In genomic region chr6:125154550-125154949, GRCm38 (mm10) we compare ENCODE assay signal across 11 mouse cellular contexts. TPM values are rescaled to one million over a fixed set of nuclear protein-coding genes. Genes with fewer than 3 reads are reported as not detected.
A peak's percentile ranks its signal among the peaks of the same experiment; 100 is the strongest.
DNase-seq lines count a peak whose midpoint lies in the region; ATAC-seq and TF ChIP-seq lines count a peak whose summit lies in the region.
"Had no signal": no experiment of that assay in that cellular context is flagged by ENCODE, and none has a peak within 500 bp of the region (broad histone marks: within the 10 kb centered on the region; RNA-seq: fewer than 3 reads in every experiment).

No protein-coding gene starts in this region.

- peaks cover 3% of the 10 kb centered on the region for H3K4me1 ChIP-seq in heart, postnatal 0 days (ENCODE audit: control insufficient read depth, insufficient read depth)
- H3K4me1 ChIP-seq in heart, embryonic 10.5 days = peaks cover 29% of the 10 kb centered on the region
- peaks cover 39% of the 10 kb centered on the region for H3K4me1 ChIP-seq in midbrain, embryonic 10.5 days
- H3K4me1 ChIP-seq in midbrain, embryonic 11.5 days (ENCODE audit: control insufficient read depth, insufficient read depth, low read length) = peaks cover 14% of the 10 kb centered on the region
- no peaks in the 10 kb centered on the region for H3K4me1 ChIP-seq in midbrain, postnatal 0 days (ENCODE audit: insufficient read depth, low read length)

- H3K27ac ChIP-seq in heart, postnatal 0 days (ENCODE audit: low read depth) = no peak overlapping the region
- H3K27ac ChIP-seq in heart, embryonic 10.5 days = no peak overlapping the region
- H3K27ac ChIP-seq in midbrain, embryonic 10.5 days (replicated peaks) = 0 out of 2 replicates have a peak overlapping the region, but pooled peaks have one; percentile 7
- H3K27ac ChIP-seq in midbrain, embryonic 11.5 days (ENCODE audit: low read depth, low read length) = no peak overlapping the region
- no peak overlapping the region for H3K27ac ChIP-seq in midbrain, postnatal 0 days (ENCODE audit: low read depth, low read length)

- no peak overlapping the region for H3K4me3 ChIP-seq in heart, postnatal 0 days (ENCODE audit: low read depth, low read length)
- no peak overlapping the region for H3K4me3 ChIP-seq in heart, embryonic 10.5 days
- H3K4me3 ChIP-seq in midbrain, embryonic 10.5 days = no peak overlapping the region
- no peak overlapping the region for H3K4me3 ChIP-seq in midbrain, embryonic 11.5 days (ENCODE audit: low read depth, low read length)
- no peak overlapping the region for H3K4me3 ChIP-seq in midbrain, postnatal 0 days (ENCODE audit: low read depth, low read length)

- ATAC-seq in heart, postnatal 0 days (ENCODE audit: insufficient read depth, low read depth) = no peak
- no peak for ATAC-seq in midbrain, embryonic 11.5 days (ENCODE audit: low FRiP score)
- no peak for ATAC-seq in midbrain, postnatal 0 days (ENCODE audit: low FRiP score)
- ATAC-seq in erythroblast, adult 5-6 weeks (replicated peaks; ENCODE audit: low FRiP score, poor library complexity, severe bottlenecking) = no peak

- TF ChIP-seq CTCF in heart, postnatal 0 days (IDR thresholded peaks at IDR 0.05; ENCODE audit: low read depth) = peak; percentile 39
- peak; percentile 71 for TF ChIP-seq CTCF in midbrain, postnatal 0 days (IDR thresholded peaks at IDR 0.05)

- no peaks in the 10 kb centered on the region for H3K9me3 ChIP-seq in heart, postnatal 0 days (replicated peaks; ENCODE audit: control insufficient read depth, low read length)
- no peaks in the 10 kb centered on the region for H3K9me3 ChIP-seq in heart, embryonic 10.5 days
- no peaks in the 10 kb centered on the region for H3K9me3 ChIP-seq in midbrain, embryonic 10.5 days (replicated peaks)
- H3K9me3 ChIP-seq in midbrain, embryonic 11.5 days (ENCODE audit: control insufficient read depth, low read length) = no peaks in the 10 kb centered on the region
- H3K9me3 ChIP-seq in midbrain, postnatal 0 days (ENCODE audit: low read length) = no peaks in the 10 kb centered on the region

- H3K36me3 ChIP-seq in heart, postnatal 0 days (replicated peaks; ENCODE audit: control insufficient read depth, insufficient read depth, low read length) = peaks cover 67% of the 10 kb centered on the region
- H3K36me3 ChIP-seq in heart, embryonic 10.5 days = peaks cover 76% of the 10 kb centered on the region
- H3K36me3 ChIP-seq in midbrain, embryonic 10.5 days = peaks cover 88% of the 10 kb centered on the region
- peaks cover 11% of the 10 kb centered on the region for H3K36me3 ChIP-seq in midbrain, embryonic 11.5 days (ENCODE audit: control insufficient read depth, insufficient read depth, low read length)
- peaks cover 49% of the 10 kb centered on the region for H3K36me3 ChIP-seq in midbrain, postnatal 0 days (ENCODE audit: insufficient read depth, low read length)

- no peak overlapping the region for H3K9ac ChIP-seq in heart, postnatal 0 days (replicated peaks; ENCODE audit: low read depth, low read length)
- H3K9ac ChIP-seq in midbrain, embryonic 11.5 days (ENCODE audit: low read length) = no peak overlapping the region
- no peak overlapping the region for H3K9ac ChIP-seq in midbrain, postnatal 0 days (replicated peaks; ENCODE audit: low read length, poor library complexity, severe bottlenecking)

- TF ChIP-seq EP300 in heart, postnatal 0 days (IDR thresholded peaks at IDR 0.05; ENCODE audit: low read depth) = no peak

- no peak for DNase-seq in heart, postnatal 0 days (ENCODE audit: low spot score)
- no peak for DNase-seq in heart, embryonic 10.5 days (ENCODE audit: low spot score)
- DNase-seq in midbrain, embryonic 10.5 days (ENCODE audit: low spot score) = no peak
- no peak for DNase-seq in midbrain, embryonic 11.5 days (ENCODE audit: low spot score, missing footprints)
- peak; percentile 65 for DNase-seq in MN1 (ENCODE audit: low spot score)
- peak; percentile 54 for DNase-seq in midbrain, postnatal 0 days (ENCODE audit: low spot score)
- no peak for DNase-seq in heart, adult 11 months
- DNase-seq: cerebellum, adult 8-10 months; right cerebral cortex, adult 18-20 months; thymus, postnatal 36 days had no signal

- H3K4me2 ChIP-seq in heart, postnatal 0 days (ENCODE audit: low read depth, low read length) = no peak overlapping the region
- no peak overlapping the region for H3K4me2 ChIP-seq in midbrain, embryonic 11.5 days
- H3K4me2 ChIP-seq in midbrain, postnatal 0 days (ENCODE audit: low read depth, low read length, poor library complexity, severe bottlenecking) = no peak overlapping the region

- no peaks in the 10 kb centered on the region for H3K27me3 ChIP-seq in heart, postnatal 0 days (ENCODE audit: control insufficient read depth, insufficient read depth, low read length)
- no peaks in the 10 kb centered on the region for H3K27me3 ChIP-seq in heart, embryonic 10.5 days (ENCODE audit: insufficient read depth, poor library complexity, severe bottlenecking)
- H3K27me3 ChIP-seq in midbrain, embryonic 10.5 days (ENCODE audit: low read depth, poor library complexity, severe bottlenecking) = no peaks in the 10 kb centered on the region
- H3K27me3 ChIP-seq in midbrain, embryonic 11.5 days (ENCODE audit: control insufficient read depth, insufficient read depth, low read length) = no peaks in the 10 kb centered on the region
- H3K27me3 ChIP-seq in midbrain, postnatal 0 days (ENCODE audit: insufficient read depth, low read length) = no peaks in the 10 kb centered on the region

RNA-seq across cellular contexts. Expression of gene Iffo1, which starts 9.5 kb away (rescaled TPM):
- 10.6 and 41.9 TPM in 2 replicates for total RNA-seq in heart, postnatal 0 days (2014; rRNA removed; ENCODE audit: low replicate concordance)
- 10.5 and 12.3 TPM in 2 replicates for polyA plus RNA-seq in heart, postnatal 0 days (2015; fragmentation: Nextera tagmentation; extraction: Ambion mirVana)
- 11.7 and 11.9 TPM in 2 replicates for polyA plus RNA-seq in heart, embryonic 10.5 days (2016; fragmentation: Nextera tagmentation; extraction: Ambion mirVana)
- polyA plus RNA-seq in midbrain, embryonic 10.5 days (2016; fragmentation: Nextera tagmentation; extraction: Ambion mirVana) = 12.7 and 15.1 TPM in 2 replicates
- 8.4 and 8.6 TPM in 2 replicates for polyA plus RNA-seq in midbrain, embryonic 11.5 days (2014; fragmentation: Nextera tagmentation; extraction: Ambion mirVana)
- 33.3 and 33.9 TPM in 2 replicates for total RNA-seq in midbrain, postnatal 0 days (2014; rRNA removed)
- polyA plus RNA-seq in midbrain, postnatal 0 days (2015; fragmentation: Nextera tagmentation; extraction: Ambion mirVana) = 19.0 and 20.4 TPM in 2 replicates
- total RNA-seq in erythroblast, adult 5-6 weeks (2015; ENCODE audit: low replicate concordance) = 3.1 and 6.9 TPM in 2 replicates
- 2.2 and 10.9 TPM in 2 replicates for total RNA-seq in erythroblast, adult 5-6 weeks (2017; ENCODE audit: low replicate concordance)

RNA-seq across cellular contexts. Expression of gene Gapdh, which starts 11.7 kb away (rescaled TPM):
- total RNA-seq in heart, postnatal 0 days (2014; rRNA removed; ENCODE audit: low replicate concordance) = 6,647 and 7,476 TPM in 2 replicates
- polyA plus RNA-seq in heart, postnatal 0 days (2015; fragmentation: Nextera tagmentation; extraction: Ambion mirVana) = 3,728 and 4,065 TPM in 2 replicates
- polyA plus RNA-seq in heart, embryonic 10.5 days (2016; fragmentation: Nextera tagmentation; extraction: Ambion mirVana) = 3,676 and 4,272 TPM in 2 replicates
- polyA plus RNA-seq in midbrain, embryonic 10.5 days (2016; fragmentation: Nextera tagmentation; extraction: Ambion mirVana) = 2,729 and 3,222 TPM in 2 replicates
- 2,357 and 2,675 TPM in 2 replicates for polyA plus RNA-seq in midbrain, embryonic 11.5 days (2014; fragmentation: Nextera tagmentation; extraction: Ambion mirVana)
- 2,678 and 3,049 TPM in 2 replicates for total RNA-seq in midbrain, postnatal 0 days (2014; rRNA removed)
- polyA plus RNA-seq in midbrain, postnatal 0 days (2015; fragmentation: Nextera tagmentation; extraction: Ambion mirVana) = 1,705 and 1,726 TPM in 2 replicates
- total RNA-seq in erythroblast, adult 5-6 weeks (2015; ENCODE audit: low replicate concordance) = 912 and 913 TPM in 2 replicates
- 174 and 278 TPM in 2 replicates for total RNA-seq in erythroblast, adult 5-6 weeks (2017; ENCODE audit: low replicate concordance)

RNA-seq across cellular contexts. Expression of gene Nop2, which starts 22.8 kb away (rescaled TPM):
- 21.4 and 22.9 TPM in 2 replicates for total RNA-seq in heart, postnatal 0 days (2014; rRNA removed; ENCODE audit: low replicate concordance)
- 20.6 and 25.3 TPM in 2 replicates for polyA plus RNA-seq in heart, postnatal 0 days (2015; fragmentation: Nextera tagmentation; extraction: Ambion mirVana)
- polyA plus RNA-seq in heart, embryonic 10.5 days (2016; fragmentation: Nextera tagmentation; extraction: Ambion mirVana) = 73.2 and 92.7 TPM in 2 replicates
- polyA plus RNA-seq in midbrain, embryonic 10.5 days (2016; fragmentation: Nextera tagmentation; extraction: Ambion mirVana) = 72.6 and 86.4 TPM in 2 replicates
- polyA plus RNA-seq in midbrain, embryonic 11.5 days (2014; fragmentation: Nextera tagmentation; extraction: Ambion mirVana) = 55.1 and 58.4 TPM in 2 replicates
- total RNA-seq in midbrain, postnatal 0 days (2014; rRNA removed) = 34.5 and 45.8 TPM in 2 replicates
- 41.4 and 42.6 TPM in 2 replicates for polyA plus RNA-seq in midbrain, postnatal 0 days (2015; fragmentation: Nextera tagmentation; extraction: Ambion mirVana)
- 4.8 and 6.7 TPM in 2 replicates for total RNA-seq in erythroblast, adult 5-6 weeks (2015; ENCODE audit: low replicate concordance)
- 10.5 and 11.8 TPM in 2 replicates for total RNA-seq in erythroblast, adult 5-6 weeks (2017; ENCODE audit: low replicate concordance)

RNA-seq across cellular contexts. Expression of gene Ncapd2, which starts 37.0 kb away (rescaled TPM):
- 85.4 and 98.0 TPM in 2 replicates for total RNA-seq in heart, postnatal 0 days (2014; rRNA removed; ENCODE audit: low replicate concordance)
- polyA plus RNA-seq in heart, postnatal 0 days (2015; fragmentation: Nextera tagmentation; extraction: Ambion mirVana) = 24.5 and 26.3 TPM in 2 replicates
- polyA plus RNA-seq in heart, embryonic 10.5 days (2016; fragmentation: Nextera tagmentation; extraction: Ambion mirVana) = 128 and 140 TPM in 2 replicates
- 236 and 246 TPM in 2 replicates for polyA plus RNA-seq in midbrain, embryonic 10.5 days (2016; fragmentation: Nextera tagmentation; extraction: Ambion mirVana)
- polyA plus RNA-seq in midbrain, embryonic 11.5 days (2014; fragmentation: Nextera tagmentation; extraction: Ambion mirVana) = 127 and 140 TPM in 2 replicates
- 29.8 and 33.7 TPM in 2 replicates for total RNA-seq in midbrain, postnatal 0 days (2014; rRNA removed)
- polyA plus RNA-seq in midbrain, postnatal 0 days (2015; fragmentation: Nextera tagmentation; extraction: Ambion mirVana) = 18.4 and 21.0 TPM in 2 replicates
- 139 and 148 TPM in 2 replicates for total RNA-seq in erythroblast, adult 5-6 weeks (2015; ENCODE audit: low replicate concordance)
- 137 and 246 TPM in 2 replicates for total RNA-seq in erythroblast, adult 5-6 weeks (2017; ENCODE audit: low replicate concordance)

RNA-seq across cellular contexts. Expression of gene Mrpl51, which starts 37.1 kb away (rescaled TPM):
- 109 and 165 TPM in 2 replicates for total RNA-seq in heart, postnatal 0 days (2014; rRNA removed; ENCODE audit: low replicate concordance)
- 426 and 447 TPM in 2 replicates for polyA plus RNA-seq in heart, postnatal 0 days (2015; fragmentation: Nextera tagmentation; extraction: Ambion mirVana)
- polyA plus RNA-seq in heart, embryonic 10.5 days (2016; fragmentation: Nextera tagmentation; extraction: Ambion mirVana) = 246 and 251 TPM in 2 replicates
- 211 and 231 TPM in 2 replicates for polyA plus RNA-seq in midbrain, embryonic 10.5 days (2016; fragmentation: Nextera tagmentation; extraction: Ambion mirVana)
- 200 and 208 TPM in 2 replicates for polyA plus RNA-seq in midbrain, embryonic 11.5 days (2014; fragmentation: Nextera tagmentation; extraction: Ambion mirVana)
- 23.3 and 48.2 TPM in 2 replicates for total RNA-seq in midbrain, postnatal 0 days (2014; rRNA removed)
- 136 and 145 TPM in 2 replicates for polyA plus RNA-seq in midbrain, postnatal 0 days (2015; fragmentation: Nextera tagmentation; extraction: Ambion mirVana)
- total RNA-seq in erythroblast, adult 5-6 weeks (2015; ENCODE audit: low replicate concordance) = 40.1 and 54.4 TPM in 2 replicates
- 16.4 and 29.8 TPM in 2 replicates for total RNA-seq in erythroblast, adult 5-6 weeks (2017; ENCODE audit: low replicate concordance)

Comparison
In these comparisons a context has a peak if more than half of its experiments do, and no peak if none do; other contexts are left out.
1. DNase-seq: peak in MN1 (single experiment) and midbrain, postnatal 0 days (single experiment); none in heart, postnatal 0 days (single experiment), heart, embryonic 10.5 days (single experiment), midbrain, embryonic 10.5 days (single experiment), midbrain, embryonic 11.5 days (single experiment) and heart, adult 11 months (single experiment).